ENCODE assay signal across 15 mouse cellular contexts in genomic region chr10:30502718-30503117, GRCm38 (mm10).
"Had no signal": no experiment of that assay in that cellular context is flagged by ENCODE, and none has a peak within 500 bp of the region (broad histone marks: within the 10 kb centered on the region; RNA-seq: fewer than 3 reads in every experiment).

No protein-coding gene starts in this region.

- H3K36me3 ChIP-seq: liver, embryonic 15.5 days; lung, embryonic 15.5 days; midbrain, embryonic 12.5 days; midbrain, embryonic 15.5 days; neural tube, embryonic 12.5 days; stomach, embryonic 15.5 days had no signal

- H3K4me2 ChIP-seq: liver, embryonic 15.5 days; lung, embryonic 15.5 days; midbrain, embryonic 12.5 days; midbrain, embryonic 15.5 days; neural tube, embryonic 12.5 days; stomach, embryonic 15.5 days had no signal

- H3K27me3 ChIP-seq: liver, embryonic 15.5 days; lung, embryonic 15.5 days; megakaryocyte, embryonic 14.5 days; midbrain, embryonic 12.5 days; midbrain, embryonic 15.5 days; neural tube, embryonic 12.5 days; stomach, embryonic 15.5 days had no signal

- H3K4me1 ChIP-seq: liver, embryonic 15.5 days; lung, embryonic 15.5 days; megakaryocyte, embryonic 14.5 days; midbrain, embryonic 12.5 days; midbrain, embryonic 15.5 days; neural tube, embryonic 12.5 days; stomach, embryonic 15.5 days had no signal

- H3K4me3 ChIP-seq: liver, embryonic 15.5 days; lung, embryonic 15.5 days; megakaryocyte, embryonic 14.5 days; midbrain, embryonic 12.5 days; midbrain, embryonic 15.5 days; neural tube, embryonic 12.5 days; stomach, embryonic 15.5 days had no signal

- H3K9me3 ChIP-seq: liver, embryonic 15.5 days; lung, embryonic 15.5 days; megakaryocyte, embryonic 14.5 days; midbrain, embryonic 12.5 days; midbrain, embryonic 15.5 days; neural tube, embryonic 12.5 days; stomach, embryonic 15.5 days had no signal

- DNase-seq: liver, postnatal 0 days; lung, adult 2 months; lung, postnatal 10 days; right cerebral cortex, postnatal 14 days; thymus, postnatal 25 days; thymus, postnatal 4 days had no signal

- H3K27ac ChIP-seq: liver, embryonic 15.5 days; lung, embryonic 15.5 days; macrophage; midbrain, embryonic 12.5 days; midbrain, embryonic 15.5 days; neural tube, embryonic 12.5 days; stomach, embryonic 15.5 days; stomach, postnatal 0 days had no signal

- ATAC-seq: liver, postnatal 0 days; midbrain, embryonic 15.5 days had no signal

- H3K9ac ChIP-seq: liver, embryonic 15.5 days; liver, postnatal 0 days; lung, embryonic 15.5 days; midbrain, embryonic 12.5 days; midbrain, embryonic 15.5 days; neural tube, embryonic 12.5 days; stomach, embryonic 15.5 days had no signal
